Comparison of ENCODE assay signal across 17 mouse cellular contexts in the genomic region with DNA sequence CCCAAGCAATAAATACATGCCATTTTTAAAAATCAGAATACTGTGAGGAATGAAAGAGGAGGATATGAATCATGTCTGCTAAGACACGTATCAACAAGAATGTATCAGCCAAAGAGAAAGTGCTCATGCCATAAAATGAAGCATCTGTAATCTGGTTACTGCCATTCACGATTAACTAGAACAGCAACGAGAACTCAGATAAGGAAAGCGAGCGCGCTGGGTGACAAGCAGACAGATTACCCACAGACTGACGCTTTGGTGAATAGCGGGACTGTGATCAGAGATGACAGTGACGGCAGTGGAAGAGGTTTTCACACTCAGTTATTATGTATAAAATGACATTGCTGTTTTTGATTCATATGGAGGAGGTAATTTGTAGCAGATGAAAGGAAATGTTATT. TPM values are rescaled to one million over a fixed set of nuclear protein-coding genes. Genes with fewer than 3 reads are reported as not detected.
A peak's percentile ranks its signal among the peaks of the same experiment; 100 is the strongest.
DNase-seq lines count a peak whose midpoint lies in the region; ATAC-seq and TF ChIP-seq lines count a peak whose summit lies in the region.
"Had no signal": no experiment of that assay in that cellular context is flagged by ENCODE, and none has a peak within 500 bp of the region (broad histone marks: within the 10 kb centered on the region; RNA-seq: fewer than 3 reads in every experiment).

No protein-coding gene starts in this region.

- no peak for TF ChIP-seq POLR2A in heart, adult 2 months (IDR thresholded peaks at IDR 0.05; ENCODE audit: insufficient read depth, low read depth, low read length)

- H3K9ac ChIP-seq in heart, embryonic 12.5 days: no peak overlapping the region
- no peak overlapping the region for H3K9ac ChIP-seq in heart, adult 2 months (ENCODE audit: low read depth, low read length)
- no peak overlapping the region for H3K9ac ChIP-seq in stomach, postnatal 0 days (ENCODE audit: low read length)
- H3K9ac ChIP-seq: embryonic facial prominence, embryonic 13.5 days; hindbrain, embryonic 13.5 days; midbrain, embryonic 12.5 days; stomach, embryonic 15.5 days had no signal

- H3K27ac ChIP-seq in heart, embryonic 12.5 days (ENCODE audit: poor library complexity, severe bottlenecking): no peak overlapping the region; the same call in 1 of the 2 replicates
- H3K27ac ChIP-seq in heart, adult 2 months: no peak overlapping the region
- H3K27ac ChIP-seq in stomach, postnatal 0 days (replicated peaks): no peak overlapping the region; the same call in 1 of the 2 replicates
- H3K27ac ChIP-seq: embryonic facial prominence, embryonic 13.5 days; limb, embryonic 10.5 days; midbrain, embryonic 12.5 days; stomach, embryonic 15.5 days had no signal

- no peak for ATAC-seq in heart, embryonic 12.5 days (ENCODE audit: insufficient number of reproducible peaks, low FRiP score)
- ATAC-seq in stomach, postnatal 0 days (ENCODE audit: low FRiP score, low TSS enrichment): no peak
- ATAC-seq: intestine, postnatal 0 days had no signal

- H3K36me3 ChIP-seq in heart, embryonic 12.5 days: peaks cover 30% of the 10 kb centered on the region
- peaks cover under 1% of the 10 kb centered on the region for H3K36me3 ChIP-seq in heart, adult 2 months (ENCODE audit: control insufficient read depth, insufficient read depth, low read length)
- peaks cover 5% of the 10 kb centered on the region; the same call in 1 of the 2 replicates for H3K36me3 ChIP-seq in stomach, postnatal 0 days (ENCODE audit: control insufficient read depth, insufficient read depth, low read length)

- no peaks in the 10 kb centered on the region for H3K9me3 ChIP-seq in heart, embryonic 12.5 days (replicated peaks)
- H3K9me3 ChIP-seq in stomach, postnatal 0 days (ENCODE audit: control insufficient read depth, low read length): no peaks in the 10 kb centered on the region
- H3K9me3 ChIP-seq: embryonic facial prominence, embryonic 13.5 days; hindbrain, embryonic 13.5 days; limb, embryonic 10.5 days; midbrain, embryonic 12.5 days; stomach, embryonic 15.5 days had no signal

- 15% methylated on average over 9 of the region's 9 CpGs for WGBS in heart, embryonic 12.5 days
- WGBS in heart, adult 2 months: 36% methylated on average over 9 of the region's 9 CpGs
- 31% methylated on average over 9 of the region's 9 CpGs for WGBS in stomach, postnatal 0 days

- no peaks in the 10 kb centered on the region for H3K27me3 ChIP-seq in heart, embryonic 12.5 days (replicated peaks)
- H3K27me3 ChIP-seq in heart, adult 2 months (ENCODE audit: control insufficient read depth, insufficient read depth, low read length): no peaks in the 10 kb centered on the region
- H3K27me3 ChIP-seq in stomach, postnatal 0 days (ENCODE audit: control insufficient read depth, insufficient read depth, low read length): no peaks in the 10 kb centered on the region
- H3K27me3 ChIP-seq: embryonic facial prominence, embryonic 13.5 days; hindbrain, embryonic 13.5 days; midbrain, embryonic 12.5 days; stomach, embryonic 15.5 days had no signal

- intact Hi-C loops in heart, adult 2 months (cut with DNase I): no loop called here

- TF ChIP-seq CTCF in heart, adult 2 months (IDR thresholded peaks at IDR 0.05): no peak
- TF ChIP-seq CTCF in stomach, postnatal 0 days (IDR thresholded peaks at IDR 0.05; ENCODE audit: low read depth): no peak

- no peak for DNase-seq in heart, adult 2 months
- peak; percentile 43 for DNase-seq in retina, postnatal 1 day
- no peak for DNase-seq in retina, embryonic 14.5 days (ENCODE audit: low spot score)
- DNase-seq in liver: peak; percentile 38
- peak; percentile 9 for DNase-seq in stomach, postnatal 0 days (ENCODE audit: low spot score)
- DNase-seq in thymus, postnatal 4 days: no peak
- no peak for DNase-seq in layer of hippocampus, postnatal 25 days (ENCODE audit: extremely low spot score in 1 of 2, low spot score in 1 of 2)
- DNase-seq: adrenal gland, adult 8-10 months; cerebellum, postnatal 36 days; thymus, postnatal 14 days had no signal

- peak overlapping the region; percentile 27; the same call in 1 of the 2 replicates for H3K4me2 ChIP-seq in heart, embryonic 12.5 days
- H3K4me2 ChIP-seq in stomach, postnatal 0 days (replicated peaks; ENCODE audit: low read depth): no peak overlapping the region
- H3K4me2 ChIP-seq: embryonic facial prominence, embryonic 13.5 days; hindbrain, embryonic 13.5 days; midbrain, embryonic 12.5 days; stomach, embryonic 15.5 days had no signal

- no peaks in the 10 kb centered on the region for H3K79me2 ChIP-seq in heart, adult 2 months (replicated peaks; ENCODE audit: control insufficient read depth, insufficient read depth, low read length)

- peaks cover 24% of the 10 kb centered on the region for H3K4me1 ChIP-seq in heart, embryonic 12.5 days (replicated peaks)
- H3K4me1 ChIP-seq in heart, adult 2 months (ENCODE audit: control insufficient read depth, insufficient read depth, low read length): peaks cover 3% of the 10 kb centered on the region; the same call in 1 of the 2 replicates
- H3K4me1 ChIP-seq in stomach, postnatal 0 days (replicated peaks; ENCODE audit: control insufficient read depth, insufficient read depth): no peaks in the 10 kb centered on the region
- H3K4me1 ChIP-seq: embryonic facial prominence, embryonic 13.5 days; hindbrain, embryonic 13.5 days; limb, embryonic 10.5 days; midbrain, embryonic 12.5 days; stomach, embryonic 15.5 days had no signal

- no peak for TF ChIP-seq EP300 in heart, adult 2 months (IDR thresholded peaks at IDR 0.05; ENCODE audit: insufficient read depth, low read depth, low read length)
- no peak for TF ChIP-seq EP300 in stomach, postnatal 0 days (optimal IDR thresholded peaks at IDR 0.05)

- peak overlapping the region; percentile 2; the same call in 1 of the 2 replicates for H3K4me3 ChIP-seq in heart, embryonic 12.5 days
- no peak overlapping the region for H3K4me3 ChIP-seq in heart, adult 2 months
- no peak overlapping the region for H3K4me3 ChIP-seq in stomach, postnatal 0 days (ENCODE audit: low read depth, low read length)
- H3K4me3 ChIP-seq: embryonic facial prominence, embryonic 13.5 days; hindbrain, embryonic 13.5 days; limb, embryonic 10.5 days; midbrain, embryonic 12.5 days; stomach, embryonic 15.5 days had no signal

RNA-seq across cellular contexts. Expression of gene Bcl2l13, which starts 37.9 kb away (rescaled TPM):
- 32.3 and 34.1 TPM in 2 replicates for polyA plus RNA-seq in heart, embryonic 12.5 days (2016; fragmentation: Nextera tagmentation; extraction: Ambion mirVana)
- total RNA-seq in heart, adult 2 months (2021): 10 to 100 TPM; 72.5 to 84.8 TPM
- 36.2 and 49.7 TPM in 2 replicates for polyA plus RNA-seq in heart, adult 2 months (2012; rRNA removed)
- polyA plus RNA-seq in stomach, postnatal 0 days (2015; fragmentation: Nextera tagmentation; extraction: Ambion mirVana): 18.4 and 18.5 TPM in 2 replicates
- 10 to 100 TPM; 39.9 to 51.0 TPM for total RNA-seq in layer of hippocampus, postnatal 25 days (2021)

RNA-seq across cellular contexts. Expression of gene Bid, which starts 42.8 kb away (rescaled TPM):
- 9.3 and 10.3 TPM in 2 replicates for polyA plus RNA-seq in heart, embryonic 12.5 days (2016; fragmentation: Nextera tagmentation; extraction: Ambion mirVana)
- 1 to 10 TPM in 1 of 2 experiments, under 1 TPM in 1; 0.65 to 1.1 TPM for total RNA-seq in heart, adult 2 months (2021)
- 1.3 and 1.5 TPM in 2 replicates for polyA plus RNA-seq in heart, adult 2 months (2012; rRNA removed)
- 21.6 and 21.8 TPM in 2 replicates for polyA plus RNA-seq in stomach, postnatal 0 days (2015; fragmentation: Nextera tagmentation; extraction: Ambion mirVana)
- 10 to 100 TPM; 13.5 to 16.5 TPM for total RNA-seq in layer of hippocampus, postnatal 25 days (2021)

RNA-seq across cellular contexts. Expression of gene Atp6v1e1, which starts 51.3 kb away (rescaled TPM):
- 144 and 145 TPM in 2 replicates for polyA plus RNA-seq in heart, embryonic 12.5 days (2016; fragmentation: Nextera tagmentation; extraction: Ambion mirVana)
- total RNA-seq in heart, adult 2 months (2021): 100 to 1,000 TPM; 142 to 165 TPM
- 145 and 161 TPM in 2 replicates for polyA plus RNA-seq in heart, adult 2 months (2012; rRNA removed)
- 251 and 252 TPM in 2 replicates for polyA plus RNA-seq in stomach, postnatal 0 days (2015; fragmentation: Nextera tagmentation; extraction: Ambion mirVana)
- 100 to 1,000 TPM; 475 to 529 TPM for total RNA-seq in layer of hippocampus, postnatal 25 days (2021)

Comparison
In these comparisons a context has a peak if more than half of its experiments do, and no peak if none do; other contexts are left out.
1. DNase-seq: peak in retina, postnatal 1 day (single experiment), liver (single experiment) and stomach, postnatal 0 days (single experiment); none in heart, adult 2 months (0 of 2), retina, embryonic 14.5 days (single experiment), thymus, postnatal 4 days (single experiment) and layer of hippocampus, postnatal 25 days (0 of 2).